Mouse (Mus musculus): Measurements from ENCODE around the gene Gm26602. TPM values are rescaled to one million over a fixed set of nuclear protein-coding genes. Genes with fewer than 3 reads are reported as not detected.
"Not testable (repeated sequence)": the region's sequence is repeated elsewhere in the genome, so short reads cannot be mapped to it uniquely, and the experiment has no call there.

Gene Gm26602
- polyA plus RNA-seq, 1 experiment, result not detected

DNA sequence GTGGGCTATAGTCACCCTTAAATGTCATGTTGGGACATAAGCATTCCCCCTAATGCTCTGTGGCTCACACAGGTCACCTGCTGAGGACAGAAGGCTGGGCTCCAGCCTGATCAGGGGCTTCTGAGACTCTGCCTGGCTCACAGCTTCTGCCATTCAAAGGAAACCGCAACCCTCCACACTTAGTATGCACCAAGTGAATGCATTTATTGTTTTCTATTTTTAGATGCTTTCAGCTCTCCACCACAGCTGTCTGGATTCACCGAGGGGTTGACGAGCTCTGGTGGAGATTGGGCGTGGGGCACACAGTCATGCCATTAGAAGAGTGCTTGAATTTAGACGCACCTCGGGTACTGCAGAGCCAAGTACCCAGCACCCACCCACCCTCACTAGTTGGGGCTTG, 37.3 kb upstream of the Gm26602 start:
- peak; percentile 61 for DNase-seq (ENCODE audit: low read depth)
- TF ChIP-seq CTCF (IDR thresholded peaks at IDR 0.05; ENCODE audit: borderline replicate concordance, extremely low read depth, insufficient read depth, insufficient read length) (no peak), POLR2A (IDR thresholded peaks at IDR 0.05; ENCODE audit: borderline replicate concordance, extremely low read depth, insufficient read depth, insufficient read length, poor library complexity, severe bottlenecking) (no peak)

DNA sequence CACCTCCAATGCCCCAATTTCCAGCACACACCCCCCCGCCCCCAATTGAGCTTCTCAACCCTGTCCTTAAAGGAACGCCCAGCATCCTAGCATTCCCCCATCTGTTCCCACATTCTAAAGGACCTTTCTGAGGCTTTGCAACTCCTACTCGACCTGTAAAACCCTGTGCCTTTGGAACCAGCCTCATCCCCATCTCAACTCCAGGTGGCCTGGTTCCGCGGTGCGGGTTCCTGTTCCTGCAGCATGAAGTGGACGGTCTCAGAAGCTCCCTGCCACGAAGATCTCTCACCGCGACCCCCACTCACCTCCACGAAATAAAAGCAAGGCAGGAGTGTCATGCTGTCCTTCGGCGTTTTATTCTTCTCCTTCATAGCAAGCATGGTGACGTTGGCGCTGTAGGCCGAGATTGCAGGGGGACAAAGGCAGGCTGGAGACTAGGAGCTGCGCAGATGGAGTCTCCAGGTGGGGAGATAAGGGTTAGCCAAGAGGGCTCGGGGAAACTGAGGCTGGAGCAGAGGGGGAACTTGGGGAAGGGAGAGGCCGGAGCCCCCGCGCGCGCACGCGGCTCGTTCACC, 36.9 kb upstream of the Gm26602 start:
- peak; percentile 64 for DNase-seq (ENCODE audit: low read depth)
- TF ChIP-seq POLR2A (IDR thresholded peaks at IDR 0.05; ENCODE audit: borderline replicate concordance, extremely low read depth, insufficient read depth, insufficient read length, poor library complexity, severe bottlenecking) (no peak), CTCF (IDR thresholded peaks at IDR 0.05; ENCODE audit: borderline replicate concordance, extremely low read depth, insufficient read depth, insufficient read length) (no peak)

DNA sequence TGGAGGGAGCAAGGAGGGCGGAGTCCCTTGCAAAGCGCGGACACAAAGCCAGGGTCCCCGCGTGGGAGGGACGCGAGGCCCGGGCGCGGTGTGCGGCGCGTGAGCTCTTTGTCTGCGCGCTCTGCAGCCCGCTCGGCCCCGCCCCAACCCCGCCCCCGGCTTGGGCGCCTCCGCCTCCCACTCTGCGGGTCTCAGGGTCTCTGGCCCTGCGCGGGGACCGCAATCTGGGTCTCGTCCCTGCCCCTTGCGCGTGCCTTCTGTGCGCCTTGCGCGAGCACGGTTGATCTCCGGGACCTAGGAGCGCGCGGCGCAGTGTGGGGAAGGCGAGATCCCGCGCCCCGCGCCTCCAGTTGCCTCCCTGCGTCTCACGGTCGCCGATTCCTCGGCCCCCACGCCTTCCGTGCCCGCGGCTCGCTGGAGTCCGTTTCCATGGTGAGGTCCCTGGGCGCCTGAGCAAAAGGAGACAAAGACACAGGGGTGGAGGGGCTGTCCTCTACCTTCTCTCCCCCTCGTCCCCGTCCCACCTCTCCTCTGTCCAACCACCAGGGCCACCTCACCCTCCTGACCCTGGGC, 36.3 kb upstream of the Gm26602 start, which contains the start of the genes Prtn3 and Plppr3:
Gene Prtn3 (plus strand): TSS at position 187 of the 573 bp plus-strand sequence.
Gene Plppr3 (minus strand): TSS at position 345 of the 573 bp plus-strand sequence.
- TF ChIP-seq POLR2A (IDR thresholded peaks at IDR 0.05; ENCODE audit: borderline replicate concordance, extremely low read depth, insufficient read depth, insufficient read length, poor library complexity, severe bottlenecking) (peak; percentile 81), CTCF (IDR thresholded peaks at IDR 0.05; ENCODE audit: borderline replicate concordance, extremely low read depth, insufficient read depth, insufficient read length) (no peak)
- peak; percentile 94 for DNase-seq (ENCODE audit: low read depth)

DNA sequence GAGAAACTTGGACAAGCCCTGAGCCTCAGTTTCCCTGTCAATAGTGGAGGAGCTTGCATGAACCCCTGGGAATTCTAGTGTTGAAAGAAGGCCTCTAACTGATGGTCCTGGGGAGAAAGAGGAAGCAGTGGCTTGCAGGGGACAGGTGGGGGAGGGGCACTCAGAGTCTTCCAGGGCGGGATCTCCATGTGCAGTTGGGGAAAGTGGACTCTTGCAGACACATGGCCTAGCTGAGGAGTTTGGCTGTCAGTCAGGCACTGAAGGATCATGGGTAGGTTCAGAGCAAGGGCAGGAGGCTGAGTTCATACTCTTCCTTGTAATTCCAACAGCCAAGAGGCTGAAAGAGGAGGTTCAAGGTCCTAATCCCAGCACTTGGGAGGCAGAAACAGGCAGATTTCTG, 33.5 kb upstream of the Gm26602 start:
- DNase-seq (ENCODE audit: low read depth), result no peak
- TF ChIP-seq POLR2A (IDR thresholded peaks at IDR 0.05; ENCODE audit: borderline replicate concordance, extremely low read depth, insufficient read depth, insufficient read length, poor library complexity, severe bottlenecking), result no peak
- no peak for TF ChIP-seq CTCF (IDR thresholded peaks at IDR 0.05; ENCODE audit: borderline replicate concordance, extremely low read depth, insufficient read depth, insufficient read length)

DNA sequence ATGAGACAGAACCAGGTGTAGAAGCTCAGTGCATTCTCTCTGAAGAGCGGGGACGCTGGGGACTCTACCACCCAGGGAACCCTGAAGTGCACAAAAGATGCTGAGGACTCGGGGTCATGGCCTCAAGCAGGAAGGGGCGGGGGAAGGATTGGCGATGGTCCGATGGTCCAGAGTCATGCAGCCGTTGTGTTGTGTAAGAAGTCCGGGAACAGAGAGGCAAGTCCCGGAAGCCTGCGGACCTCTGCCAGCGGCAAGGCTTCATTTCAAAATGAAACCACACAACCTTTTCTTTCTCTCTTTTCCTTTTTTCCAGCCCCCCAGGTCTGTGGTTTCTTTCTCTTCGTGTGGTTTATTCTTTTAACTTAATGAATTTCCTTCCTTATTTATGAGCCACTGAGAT, 32.9 kb upstream of the Gm26602 start:
- TF ChIP-seq CTCF (IDR thresholded peaks at IDR 0.05; ENCODE audit: borderline replicate concordance, extremely low read depth, insufficient read depth, insufficient read length) (no peak), POLR2A (IDR thresholded peaks at IDR 0.05; ENCODE audit: borderline replicate concordance, extremely low read depth, insufficient read depth, insufficient read length, poor library complexity, severe bottlenecking) (no peak)
- DNase-seq (ENCODE audit: low read depth), result no peak

DNA sequence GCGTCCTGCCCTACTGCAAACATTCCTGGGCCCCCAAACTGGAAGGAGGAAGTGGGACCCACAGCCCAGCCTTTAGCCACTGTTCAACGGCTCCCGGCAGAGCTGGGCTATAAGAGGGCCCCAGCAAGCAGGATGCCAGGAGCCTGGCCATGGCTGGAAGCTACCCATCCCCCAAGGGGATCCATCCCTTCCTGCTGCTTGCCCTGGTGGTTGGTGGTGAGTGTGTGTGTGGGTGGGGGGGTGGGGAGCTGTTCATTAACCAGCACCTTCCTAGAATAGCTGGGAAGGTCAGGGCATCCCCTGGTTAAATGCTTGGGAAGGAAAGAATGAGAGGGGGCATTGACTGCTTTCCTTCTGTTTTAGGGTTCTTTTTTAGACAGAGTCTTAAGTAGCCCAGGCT, 31.1 kb upstream of the Gm26602 start:
- DNase-seq (ENCODE audit: low read depth), result no peak
- no peak for TF ChIP-seq CTCF (IDR thresholded peaks at IDR 0.05; ENCODE audit: borderline replicate concordance, extremely low read depth, insufficient read depth, insufficient read length)
- TF ChIP-seq POLR2A (IDR thresholded peaks at IDR 0.05; ENCODE audit: borderline replicate concordance, extremely low read depth, insufficient read depth, insufficient read length, poor library complexity, severe bottlenecking), result no peak

DNA sequence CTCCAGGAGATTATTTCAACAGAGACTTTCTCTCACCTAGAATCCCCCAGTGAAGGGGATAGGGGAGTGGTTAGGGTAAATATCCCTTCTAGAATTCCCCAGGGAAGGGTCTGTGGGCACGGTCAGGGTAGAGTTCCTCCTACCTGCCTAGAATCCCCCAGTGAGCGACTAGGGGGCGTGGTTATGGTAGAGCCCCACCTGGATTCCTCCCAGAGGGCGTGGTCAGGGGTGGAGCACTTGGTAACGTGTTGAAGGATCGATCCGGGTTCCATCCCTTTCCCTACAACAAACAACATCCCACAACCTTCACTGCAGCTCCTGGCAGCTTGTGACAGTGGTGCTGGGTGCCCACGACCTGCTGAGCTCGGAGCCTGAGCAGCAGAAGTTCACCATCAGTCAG, 29.9 kb upstream of the Gm26602 start:
- TF ChIP-seq CTCF (IDR thresholded peaks at IDR 0.05; ENCODE audit: borderline replicate concordance, extremely low read depth, insufficient read depth, insufficient read length), result no peak
- TF ChIP-seq POLR2A (IDR thresholded peaks at IDR 0.05; ENCODE audit: borderline replicate concordance, extremely low read depth, insufficient read depth, insufficient read length, poor library complexity, severe bottlenecking), result no peak
- DNase-seq (ENCODE audit: low read depth), result no peak

DNA sequence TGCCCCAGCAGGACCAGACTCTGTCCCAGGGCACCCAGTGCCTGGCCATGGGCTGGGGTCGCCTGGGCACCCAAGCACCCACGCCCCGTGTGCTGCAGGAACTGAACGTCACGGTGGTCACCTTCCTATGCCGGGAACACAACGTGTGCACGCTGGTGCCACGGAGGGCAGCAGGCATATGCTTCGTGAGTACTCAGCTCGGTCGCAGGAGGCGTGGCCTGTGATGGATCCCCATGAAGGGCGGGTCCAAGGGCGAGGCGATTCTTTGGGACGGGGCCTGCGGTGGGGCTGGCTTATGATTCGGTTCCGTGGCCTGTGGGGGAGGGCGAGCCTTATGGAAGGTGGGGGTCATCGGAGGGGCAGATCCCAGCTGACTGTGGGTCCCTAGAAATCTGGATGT, 28.7 kb upstream of the Gm26602 start:
- DNase-seq (ENCODE audit: low read depth), result no peak
- TF ChIP-seq POLR2A (IDR thresholded peaks at IDR 0.05; ENCODE audit: borderline replicate concordance, extremely low read depth, insufficient read depth, insufficient read length, poor library complexity, severe bottlenecking) (no peak), CTCF (IDR thresholded peaks at IDR 0.05; ENCODE audit: borderline replicate concordance, extremely low read depth, insufficient read depth, insufficient read length) (no peak)

DNA sequence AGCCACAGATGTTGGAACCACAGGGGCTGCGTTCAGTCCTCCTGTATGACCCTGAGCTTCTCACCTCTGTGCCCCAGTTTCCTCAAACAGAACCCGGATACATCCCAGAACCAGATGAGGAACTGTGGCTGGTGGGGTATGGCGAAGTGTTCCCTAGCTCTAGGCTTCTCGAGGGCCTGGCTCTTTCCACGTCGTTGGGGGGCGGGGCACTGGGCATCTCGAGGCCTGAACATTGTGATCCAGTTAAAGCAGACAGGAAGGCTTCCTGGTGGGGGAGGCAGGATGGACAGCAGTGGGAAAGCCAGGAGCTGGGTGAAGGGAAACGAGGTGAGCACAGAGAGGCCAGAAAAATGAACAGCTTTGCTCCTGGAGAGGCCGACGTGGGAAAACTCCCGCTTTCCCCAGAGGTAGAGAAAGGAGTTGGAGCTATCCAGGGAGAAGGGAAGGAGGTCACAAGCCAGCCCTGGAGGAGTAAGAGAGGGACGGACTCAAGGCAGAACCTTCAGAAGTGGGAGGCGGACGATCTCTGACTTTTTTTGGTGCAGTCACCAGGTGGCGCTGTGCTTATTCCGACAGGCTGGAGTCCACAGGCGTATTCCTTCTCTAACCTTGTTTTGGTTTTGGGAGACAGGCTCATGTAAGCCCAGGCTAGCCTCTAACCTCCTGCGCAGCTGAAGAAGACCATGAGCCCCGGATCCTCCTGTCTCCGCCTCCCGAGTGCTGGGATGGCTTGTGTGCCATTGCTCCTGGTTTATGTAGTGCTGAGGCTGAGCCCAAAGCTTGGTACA, 27.2 kb upstream of the Gm26602 start:
- peak; percentile 83 for DNase-seq (ENCODE audit: low read depth)
- TF ChIP-seq POLR2A (IDR thresholded peaks at IDR 0.05; ENCODE audit: borderline replicate concordance, extremely low read depth, insufficient read depth, insufficient read length, poor library complexity, severe bottlenecking) (no peak), CTCF (IDR thresholded peaks at IDR 0.05; ENCODE audit: borderline replicate concordance, extremely low read depth, insufficient read depth, insufficient read length) (peak; percentile 92)

DNA sequence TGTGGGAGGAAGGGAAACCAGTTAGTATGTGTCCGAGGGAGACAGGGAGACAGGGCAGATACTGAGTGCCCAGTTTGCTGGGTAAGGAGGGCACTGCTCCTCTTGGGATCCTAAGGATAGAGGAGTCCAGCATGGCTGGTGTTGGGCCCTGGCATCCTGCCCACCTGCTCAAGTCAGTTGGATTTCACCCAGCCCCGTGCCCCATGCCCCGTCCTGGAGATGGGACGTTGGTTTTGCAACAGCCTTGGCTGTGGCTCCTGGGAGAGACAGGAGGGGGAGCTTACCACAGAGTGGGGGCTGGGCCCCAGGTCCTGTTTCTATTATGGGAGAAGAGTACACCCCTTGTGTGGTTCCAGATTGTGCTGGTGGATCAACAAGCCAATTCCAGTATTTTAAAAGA, 26.2 kb upstream of the Gm26602 start:
- no peak for DNase-seq (ENCODE audit: low read depth)
- TF ChIP-seq POLR2A (IDR thresholded peaks at IDR 0.05; ENCODE audit: borderline replicate concordance, extremely low read depth, insufficient read depth, insufficient read length, poor library complexity, severe bottlenecking) (no peak), CTCF (IDR thresholded peaks at IDR 0.05; ENCODE audit: borderline replicate concordance, extremely low read depth, insufficient read depth, insufficient read length) (no peak)

DNA sequence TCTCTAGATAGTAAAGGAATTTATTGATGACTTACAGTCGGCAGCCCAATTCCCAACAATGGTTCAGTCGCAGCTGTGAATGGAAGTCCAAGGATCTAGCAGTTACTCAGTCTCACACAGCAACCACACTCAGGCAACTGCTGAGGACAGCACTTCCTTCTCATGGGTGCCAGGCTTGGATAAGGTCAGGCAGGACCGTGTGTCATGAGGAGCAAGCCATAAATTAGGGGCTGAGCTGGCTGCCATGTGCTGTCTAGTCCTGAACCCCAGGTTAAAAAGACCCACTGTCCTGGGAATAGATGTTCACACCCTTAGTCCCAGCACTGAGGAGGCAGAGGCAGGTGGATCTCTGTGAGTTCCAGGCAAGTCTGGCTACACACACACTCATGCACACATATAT, 25.7 kb upstream of the Gm26602 start:
- not testable (repeated sequence) for DNase-seq (ENCODE audit: low read depth)

DNA sequence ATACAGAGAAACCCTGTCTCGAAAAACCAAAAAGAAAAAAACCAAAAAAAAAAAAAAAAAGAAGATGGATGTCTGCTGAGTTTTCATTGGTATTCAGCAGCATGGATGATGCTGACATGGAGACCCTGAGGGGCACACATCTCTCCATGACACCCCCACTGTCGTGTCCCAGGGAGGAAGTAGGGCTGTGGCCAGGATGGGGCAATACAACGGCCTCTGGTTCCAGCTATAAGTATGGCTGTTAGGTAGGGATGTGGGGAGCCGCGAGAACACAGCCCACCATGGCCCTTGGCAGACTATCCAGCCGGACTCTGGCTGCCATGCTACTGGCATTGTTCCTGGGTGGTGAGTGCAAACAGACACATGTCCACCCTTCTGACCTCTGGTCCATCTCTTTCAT, 24.6 kb upstream of the Gm26602 start, which contains the start of gene Elane:
Gene Elane (plus strand): TSS at position 194 of the 400 bp plus-strand sequence.
- TF ChIP-seq POLR2A (IDR thresholded peaks at IDR 0.05; ENCODE audit: borderline replicate concordance, extremely low read depth, insufficient read depth, insufficient read length, poor library complexity, severe bottlenecking) (no peak), CTCF (IDR thresholded peaks at IDR 0.05; ENCODE audit: borderline replicate concordance, extremely low read depth, insufficient read depth, insufficient read length) (no peak)
- DNase-seq (ENCODE audit: low read depth), result no peak

Data from brain, embryonic 14.5 days (tissue).